Mouse (Mus musculus) hematopoietic stem cell, adult 5-6 weeks (primary cell): ENCODE results near the gene Ddx49. TPM values are rescaled to one million over a fixed set of nuclear protein-coding genes. Genes with fewer than 3 reads are reported as not detected.

Experiments used
- ATAC-seq, 2 experiments: fragments of 125-278 bp in 1 of 2; replicated peaks in 1 of 2; 2 replicates each; pipeline ENCODE4 v1.8.0; 2016 to 2017; ENCODE audit warnings: inconsistent platforms in 2 of 2, mild to moderate bottlenecking in 2 of 2, moderate number of reproducible peaks in 2 of 2, low read depth in 1 of 2, moderate TSS enrichment in 1 of 2; ENCODE audit not compliant: low FRiP score in 2 of 2, poor library complexity in 2 of 2, severe bottlenecking in 2 of 2, insufficient read depth in 1 of 2, low TSS enrichment in 1 of 2
- total RNA-seq: library from RNA; stranded (forward); fragments of 172-1452, 232-1000 nt; gene quantifications from 2 replicates; pipeline ENCODE4 v1.2.3, GENCODE M21; 2017

Gene Ddx49
- 96.3 and 103 TPM in 2 replicates for total RNA-seq

GRCm38 (mm10) chr8:70302358-70302890 lies at the start of gene Ddx49, which contains the start of gene Cope:
Gene Ddx49, minus strand, starts transcription at chr8:70302489.
Gene Cope, plus strand, starts transcription at chr8:70302518.
- peak; percentile 87 to 93 for ATAC-seq

GRCm38 (mm10) chr8:70352000-70352384 lies 49.7 kb upstream of the Ddx49 start:
- ATAC-seq: no peak

GRCm38 (mm10) chr8:70351035-70351999 lies 49.0 kb upstream of the Ddx49 start:
- ATAC-seq: no peak

GRCm38 (mm10) chr8:70347860-70348420 lies 45.7 kb upstream of the Ddx49 start:
- ATAC-seq: no peak

GRCm38 (mm10) chr8:70347443-70347842 lies 45.2 kb upstream of the Ddx49 start:
- ATAC-seq: no peak

GRCm38 (mm10) chr8:70344279-70344678 lies 42.0 kb upstream of the Ddx49 start:
- no peak for ATAC-seq

GRCm38 (mm10) chr8:70343696-70344095 lies 41.4 kb upstream of the Ddx49 start:
- ATAC-seq: no peak; a peak in 1 of 4 replicates

GRCm38 (mm10) chr8:70343076-70343475 lies 40.8 kb upstream of the Ddx49 start:
- ATAC-seq: no peak

- ATAC-seq: peak; percentile 44 to 57; a peak in 3 of 4 replicates
Observed at GRCm38 (mm10) chr8:70342007-70342406, 39.7 kb upstream of the Ddx49 start.

- ATAC-seq: no peak
Observed at GRCm38 (mm10) chr8:70340659-70341058, 38.4 kb upstream of the Ddx49 start.

GRCm38 (mm10) chr8:70338931-70339330 lies 36.6 kb upstream of the Ddx49 start:
- ATAC-seq: no peak

GRCm38 (mm10) chr8:70332878-70333202 lies 30.6 kb upstream of the Ddx49 start:
- no peak for ATAC-seq

GRCm38 (mm10) chr8:70332070-70332877 lies 30.0 kb upstream of the Ddx49 start:
- ATAC-seq: no peak

GRCm38 (mm10) chr8:70331526-70331925 lies 29.2 kb upstream of the Ddx49 start:
- no peak for ATAC-seq

- ATAC-seq: no peak
Observed at GRCm38 (mm10) chr8:70330741-70331364, 28.6 kb upstream of the Ddx49 start.

- no peak for ATAC-seq
Observed at GRCm38 (mm10) chr8:70329835-70330740, 27.8 kb upstream of the Ddx49 start.
